Mouse (Mus musculus): ENCODE data around the gene Medag.

DNA sequence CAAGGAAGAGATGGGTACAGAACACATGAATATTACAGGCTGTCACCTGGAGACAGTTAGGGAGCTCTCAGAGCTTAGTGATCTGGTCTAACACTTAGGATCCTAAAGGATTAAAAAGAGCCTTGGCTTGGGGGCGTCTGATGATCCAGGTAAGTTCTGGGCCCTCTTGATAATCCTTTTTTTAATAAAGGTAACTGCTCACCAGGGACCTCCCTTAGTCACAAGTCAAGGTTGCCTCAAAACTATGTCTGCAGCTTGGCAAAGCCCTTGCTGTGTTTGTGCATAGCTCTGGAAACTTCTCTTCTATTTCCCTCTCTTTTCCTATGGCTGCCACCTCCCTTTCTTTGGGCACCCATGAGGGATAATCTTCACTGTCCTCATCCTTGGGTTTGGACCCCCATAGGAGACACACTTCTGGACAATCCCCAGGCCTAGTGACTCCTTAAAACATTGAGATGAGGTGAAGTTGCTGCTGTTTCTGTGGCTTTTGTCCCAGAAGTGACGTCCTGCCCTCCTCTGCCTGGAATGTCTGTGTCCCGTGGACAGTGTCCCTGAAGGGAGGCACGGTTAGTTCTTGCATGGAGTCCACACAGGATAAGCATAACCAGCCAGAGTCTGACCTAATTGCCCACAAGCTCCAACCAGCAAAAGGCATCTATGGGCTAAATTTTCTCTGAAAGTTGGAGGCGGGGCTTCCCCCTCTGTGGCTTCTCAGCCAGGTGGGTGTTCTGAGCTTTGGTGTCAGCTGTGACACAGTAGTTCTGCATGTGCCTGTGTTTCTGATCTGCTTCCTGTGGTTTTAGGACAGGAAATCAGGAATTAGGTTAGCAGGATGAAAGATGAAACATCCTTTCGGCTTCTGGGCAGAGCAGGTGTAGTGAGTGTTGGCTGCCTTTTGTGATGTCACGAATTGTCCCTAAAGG lies 43.7 kb upstream of the Medag start:
- TF ChIP-seq POLR2A (IDR thresholded peaks at IDR 0.05; ENCODE audit: control insufficient read depth, low read depth, low read length), result no peak
- TF ChIP-seq CTCF (IDR thresholded peaks at IDR 0.05; ENCODE audit: control insufficient read depth, insufficient read depth, insufficient replicate concordance, low read depth, low read length), result no peak
